Mouse (Mus musculus) kidney, embryonic 15.5 days (tissue): ENCODE measurements around the gene Hypm. TPM values are rescaled to one million over a fixed set of nuclear protein-coding genes. Genes with fewer than 3 reads are reported as not detected.

Source experiments
- ATAC-seq: fragments of 200-750 bp; cut with Nextera tagmentation; replicated peaks from 2 replicates; pipeline ENCODE4 v1.8.0; 2017; ENCODE audit warnings: moderate TSS enrichment; ENCODE audit not compliant: low FRiP score
- H3K27ac ChIP-seq: fragments of 300-500 bp; sonication (generic); 2 replicates; pipeline ENCODE4 v1.5.1; 2015; ENCODE audit warnings: mild to moderate bottlenecking, inconsistent platforms
- H3K27me3 ChIP-seq: fragments of 300-500 bp; sonication (generic); 2 replicates; pipeline ENCODE4 v1.6.1; 2015; ENCODE audit warnings: inconsistent platforms
- H3K36me3 ChIP-seq: fragments of 300-500 bp; sonication (generic); 2 replicates; pipeline ENCODE4 v1.6.1; 2015; ENCODE audit warnings: inconsistent platforms
- H3K4me1 ChIP-seq: fragments of 300-500 bp; sonication (generic); 2 replicates; pipeline ENCODE4 v1.6.1; 2015; ENCODE audit warnings: inconsistent platforms
- H3K4me2 ChIP-seq: fragments of 300-500 bp; sonication (generic); 2 replicates; pipeline ENCODE4 v1.6.1; 2015; ENCODE audit warnings: moderate library complexity, mild to moderate bottlenecking, inconsistent platforms
- H3K4me3 ChIP-seq: fragments of 300-500 bp; sonication (generic); replicated peaks from 2 replicates; pipeline ENCODE4 v1.5.1; 2015; ENCODE audit warnings: mild to moderate bottlenecking, inconsistent platforms
- H3K9ac ChIP-seq: fragments of 300-500 bp; sonication (generic); 2 replicates; pipeline ENCODE4 v1.6.1; 2015; ENCODE audit warnings: mild to moderate bottlenecking, inconsistent platforms
- H3K9me3 ChIP-seq: fragments of 300-500 bp; sonication (generic); replicated peaks from 2 replicates; pipeline ENCODE4 v1.6.1; 2016; ENCODE audit warnings: inconsistent platforms
- WGBS: fragments of 180-500 bp; shearing (Covaris S2); methylation state at CpG from one replicate; pipeline ENCODE4 v1.1.7; 2015; ENCODE audit warnings: mixed read lengths; 5-methylcytosine and 5-hydroxymethylcytosine counted together
- polyA plus RNA-seq: library from polyadenylated mRNA; unstranded; fragments of >200 nt; fragmentation: Nextera tagmentation; extraction: Ambion mirVana; gene quantifications from 2 replicates; pipeline ENCODE4 v1.2.1, GENCODE M21; 2015

Hypm gene
- not detected in 2 replicates for polyA plus RNA-seq

DNA sequence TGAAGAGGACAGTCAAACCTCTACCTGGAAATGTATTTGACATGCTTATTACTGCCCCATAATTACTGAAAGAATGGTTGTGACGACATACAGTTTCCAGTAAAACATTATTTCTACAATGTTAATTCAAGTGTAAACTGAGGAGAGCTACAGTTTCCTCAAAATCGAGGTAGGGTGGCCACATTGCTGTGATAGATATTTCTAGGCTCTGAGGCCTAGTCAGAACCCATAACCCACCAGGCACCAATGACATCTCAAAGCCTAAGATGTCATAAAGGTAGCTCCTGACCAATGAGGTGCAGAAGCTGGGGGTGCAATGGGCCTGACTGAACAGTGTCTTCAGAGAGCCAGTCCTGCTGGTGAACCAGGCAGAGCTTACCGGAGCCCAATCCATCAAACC lies at the start of gene Hypm:
Gene Hypm (plus strand): TSS at position 301 of the 400 bp plus-strand sequence.
- no peak for ATAC-seq
- Histone ChIP-seq H3K4me2 (no peak within 1 kb of the TSS), H3K27ac (no peak within 1 kb of the TSS), H3K36me3 (no peaks in the 10 kb centered on the region), H3K27me3 (no peaks in the 10 kb centered on the region), H3K4me1 (no peaks in the 10 kb centered on the region), H3K9me3 (no peaks in the 10 kb centered on the region), H3K9ac (no peak within 1 kb of the TSS), H3K4me3 (no peak within 1 kb of the TSS)
- 75% methylated on average over 3 of the region's 3 CpGs for WGBS

DNA sequence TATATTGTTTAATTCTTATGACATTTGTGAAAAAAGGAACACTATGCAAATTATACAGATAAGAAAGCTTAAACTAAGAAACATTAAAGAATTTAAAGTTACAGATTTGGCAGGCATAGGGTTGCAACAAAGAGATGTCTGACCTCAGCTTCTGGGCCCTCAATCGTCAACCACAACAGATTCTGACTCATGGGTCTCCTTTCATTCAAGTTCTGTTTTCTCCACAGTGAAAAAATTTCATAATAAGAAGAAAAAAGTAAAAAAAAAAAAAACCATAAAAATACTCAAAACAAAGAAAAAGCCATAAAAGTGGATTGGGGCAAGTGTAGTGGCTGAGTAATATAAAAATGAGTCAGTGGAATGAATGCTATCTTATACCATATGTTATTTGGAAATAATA lies 36.6 kb upstream of the Hypm start:
- no peak overlapping the region for H3K9ac ChIP-seq
- no peak overlapping the region for H3K27ac ChIP-seq
- no peaks in the 10 kb centered on the region for H3K9me3 ChIP-seq
- H3K36me3 ChIP-seq, result no peaks in the 10 kb centered on the region
- no peaks in the 10 kb centered on the region for H3K27me3 ChIP-seq
- no peaks in the 10 kb centered on the region for H3K4me1 ChIP-seq
- no peak overlapping the region for H3K4me3 ChIP-seq
- no peak for ATAC-seq
- H3K4me2 ChIP-seq, result no peak overlapping the region
- WGBS, result 85% methylated on average over 1 of the region's 1 CpGs

DNA sequence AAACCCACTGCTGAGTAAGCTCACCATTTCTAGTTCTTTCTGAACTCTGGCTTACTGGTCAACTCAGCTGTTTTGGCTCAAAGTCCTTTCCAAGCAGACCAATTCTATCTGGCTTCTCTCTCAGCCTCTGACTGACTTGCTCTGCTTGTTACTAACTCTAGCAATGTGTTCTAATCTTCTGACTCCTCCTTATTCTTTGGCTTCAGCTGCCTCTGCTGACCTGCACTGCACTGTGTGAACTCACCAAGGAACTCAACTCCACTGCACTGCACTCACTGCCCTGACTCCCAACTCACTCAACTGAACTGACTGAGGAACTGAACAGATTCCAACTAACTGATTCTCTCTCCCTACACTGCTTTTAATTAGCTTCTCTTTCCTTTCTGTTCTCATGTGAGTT lies 34.3 kb upstream of the Hypm start:
- no peak overlapping the region for H3K4me3 ChIP-seq
- H3K4me2 ChIP-seq, result no peak overlapping the region
- no peaks in the 10 kb centered on the region for H3K4me1 ChIP-seq
- no peaks in the 10 kb centered on the region for H3K27me3 ChIP-seq
- no peak for ATAC-seq
- H3K27ac ChIP-seq, result no peak overlapping the region
- no peaks in the 10 kb centered on the region for H3K9me3 ChIP-seq
- H3K9ac ChIP-seq, result no peak overlapping the region
- H3K36me3 ChIP-seq, result no peaks in the 10 kb centered on the region

DNA sequence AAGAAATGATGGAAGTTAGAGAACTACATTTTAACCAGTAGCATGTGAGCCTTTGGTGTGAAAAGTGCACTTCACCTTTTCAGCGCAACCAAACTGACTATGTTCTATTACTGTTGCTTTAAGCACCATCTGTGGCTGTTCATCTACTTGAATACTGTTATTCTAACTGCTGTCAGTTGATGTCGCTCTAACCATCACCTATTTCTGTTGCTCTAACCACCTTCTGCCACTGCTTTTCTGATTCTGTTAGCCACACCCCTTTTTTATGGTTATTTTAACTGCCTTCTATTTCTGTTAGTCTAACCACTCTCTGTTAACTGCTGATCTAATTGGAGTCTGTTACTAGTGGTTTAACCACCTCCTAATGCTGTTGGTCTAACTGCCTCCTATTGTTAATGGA lies 11.9 kb upstream of the Hypm start:
- Histone ChIP-seq H3K27me3 (no peaks in the 10 kb centered on the region), H3K9me3 (no peaks in the 10 kb centered on the region), H3K4me1 (no peaks in the 10 kb centered on the region), H3K4me2 (no peak overlapping the region), H3K9ac (no peak overlapping the region), H3K4me3 (no peak overlapping the region), H3K27ac (no peak overlapping the region), H3K36me3 (no peaks in the 10 kb centered on the region)
- ATAC-seq, result no peak
- 71% methylated on average over 2 of the region's 2 CpGs for WGBS

DNA sequence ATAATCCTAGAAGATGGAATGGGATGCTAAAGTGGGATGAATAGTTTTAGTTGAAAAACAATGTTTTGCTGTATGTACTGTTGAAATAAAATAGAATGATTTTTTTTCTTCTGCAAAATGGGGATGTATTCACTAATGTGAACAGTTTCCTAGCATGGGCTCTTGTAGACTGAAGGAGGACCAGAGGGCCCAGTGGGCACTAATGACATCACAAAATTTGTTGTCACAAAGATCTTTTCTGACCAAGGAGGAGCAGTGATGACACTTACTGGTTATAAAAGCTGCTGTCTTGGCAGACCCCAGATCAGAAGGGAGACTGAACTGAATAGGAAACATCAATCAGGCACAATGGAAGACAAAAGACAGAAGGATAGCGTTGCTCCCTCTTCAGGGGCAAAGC lies 2.7 kb downstream of the Hypm start, which contains the start of gene H2al3:
Gene H2al3 (plus strand): TSS at position 301 of the 400 bp plus-strand sequence.
- ATAC-seq, result no peak
- Histone ChIP-seq H3K27me3 (no peaks in the 10 kb centered on the region), H3K36me3 (no peaks in the 10 kb centered on the region), H3K4me3 (no peak within 1 kb of the TSS), H3K9ac (no peak within 1 kb of the TSS), H3K27ac (no peak within 1 kb of the TSS), H3K4me1 (no peaks in the 10 kb centered on the region), H3K9me3 (no peaks in the 10 kb centered on the region), H3K4me2 (no peak within 1 kb of the TSS)
- 57% methylated on average over 1 of the region's 1 CpGs for WGBS

DNA sequence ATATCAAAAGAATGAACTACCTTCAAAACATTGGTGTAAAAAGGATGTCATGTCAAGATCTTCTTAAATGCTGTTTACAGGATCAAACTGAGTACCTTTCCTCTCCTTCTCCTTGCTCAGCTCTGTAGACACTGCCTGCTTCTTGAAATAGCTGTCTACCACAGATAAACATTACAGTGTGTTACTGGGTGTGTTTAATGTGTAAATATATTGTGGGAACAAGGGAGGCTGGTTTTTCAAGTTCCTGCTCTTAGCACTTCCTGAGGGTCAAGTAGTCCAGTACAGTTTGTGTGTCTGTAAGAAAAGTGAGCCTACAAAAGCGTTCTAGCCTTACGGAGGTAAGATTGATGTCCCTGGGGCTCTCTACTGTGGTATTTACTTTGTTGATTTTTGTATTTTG lies 15.1 kb downstream of the Hypm start:
- Histone ChIP-seq H3K4me3 (no peak overlapping the region), H3K27ac (no peak overlapping the region), H3K27me3 (no peaks in the 10 kb centered on the region), H3K9ac (no peak overlapping the region), H3K4me2 (no peak overlapping the region), H3K36me3 (no peaks in the 10 kb centered on the region), H3K4me1 (no peaks in the 10 kb centered on the region), H3K9me3 (no peaks in the 10 kb centered on the region)
- 55% methylated on average over 2 of the region's 2 CpGs for WGBS
- ATAC-seq, result no peak

DNA sequence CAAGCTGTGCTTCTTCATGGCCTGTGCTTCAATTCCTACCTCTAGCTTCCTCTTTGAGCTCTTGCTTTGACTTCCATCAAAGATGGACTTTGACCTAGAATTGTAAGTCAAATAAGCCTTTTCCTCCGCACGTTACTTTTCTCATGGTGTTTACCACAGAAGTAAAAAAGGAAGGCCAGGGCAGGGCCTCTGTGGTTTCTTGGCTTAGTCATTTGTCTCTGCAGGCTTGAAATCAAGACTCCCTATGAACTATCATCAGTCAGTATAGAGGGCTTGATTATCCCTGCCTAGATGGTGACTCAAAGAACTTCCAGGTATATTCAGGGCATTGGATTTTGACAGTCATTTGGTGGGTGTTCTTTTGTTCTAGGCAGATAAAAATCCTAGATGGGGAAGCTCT lies 28.8 kb downstream of the Hypm start:
- 78% methylated on average over 2 of the region's 2 CpGs for WGBS
- no peak for ATAC-seq
- Histone ChIP-seq H3K9ac (no peak overlapping the region), H3K4me1 (no peaks in the 10 kb centered on the region), H3K4me2 (no peak overlapping the region), H3K36me3 (no peaks in the 10 kb centered on the region), H3K27ac (no peak overlapping the region), H3K27me3 (no peaks in the 10 kb centered on the region), H3K4me3 (no peak overlapping the region), H3K9me3 (no peaks in the 10 kb centered on the region)

DNA sequence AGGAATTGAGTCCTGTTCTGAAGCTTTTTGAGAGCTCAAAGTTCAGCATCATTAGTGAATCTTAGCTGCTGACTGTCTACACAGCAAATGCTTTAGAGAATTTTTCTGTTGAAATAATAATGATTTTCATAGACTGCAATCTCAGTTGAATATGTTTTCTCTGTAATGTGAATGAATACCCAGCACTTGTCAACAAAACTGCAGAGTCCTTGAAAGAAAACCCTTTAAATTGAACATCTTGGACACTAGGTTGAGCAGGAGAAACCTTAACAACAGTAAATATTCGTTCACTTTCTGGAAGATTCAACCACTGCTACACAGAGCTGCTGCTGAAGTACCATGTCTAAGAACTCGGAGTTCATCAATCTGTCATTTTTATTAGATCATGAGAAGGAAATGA lies 38.6 kb downstream of the Hypm start, which contains the start of gene Sytl5:
Gene Sytl5 (plus strand): TSS at position 301 of the 400 bp plus-strand sequence.
- H3K4me2 ChIP-seq, result no peak within 1 kb of the TSS
- no peaks in the 10 kb centered on the region for H3K36me3 ChIP-seq
- no peaks in the 10 kb centered on the region for H3K4me1 ChIP-seq
- H3K4me3 ChIP-seq, result no peak within 1 kb of the TSS
- no peaks in the 10 kb centered on the region for H3K27me3 ChIP-seq
- WGBS, result 57% methylated on average over 2 of the region's 2 CpGs
- H3K9ac ChIP-seq, result no peak within 1 kb of the TSS
- ATAC-seq, result no peak
- no peaks in the 10 kb centered on the region for H3K9me3 ChIP-seq
- no peak within 1 kb of the TSS for H3K27ac ChIP-seq

Other genes starting within 250 kb of the Hypm start
- gene Dynlt3, start 183.9 kb upstream of the Hypm start, polyA plus RNA-seq, result 55.4 and 57.1 TPM in 2 replicates
- not detected in 2 replicates for gene H2al3, start 2.8 kb downstream of the Hypm start, polyA plus RNA-seq
- gene Sytl5, start 38.7 kb downstream of the Hypm start, polyA plus RNA-seq, result 1.0 and 1.4 TPM in 2 replicates